8 mouse cellular contexts compared by ENCODE assay signal in the genomic region with DNA sequence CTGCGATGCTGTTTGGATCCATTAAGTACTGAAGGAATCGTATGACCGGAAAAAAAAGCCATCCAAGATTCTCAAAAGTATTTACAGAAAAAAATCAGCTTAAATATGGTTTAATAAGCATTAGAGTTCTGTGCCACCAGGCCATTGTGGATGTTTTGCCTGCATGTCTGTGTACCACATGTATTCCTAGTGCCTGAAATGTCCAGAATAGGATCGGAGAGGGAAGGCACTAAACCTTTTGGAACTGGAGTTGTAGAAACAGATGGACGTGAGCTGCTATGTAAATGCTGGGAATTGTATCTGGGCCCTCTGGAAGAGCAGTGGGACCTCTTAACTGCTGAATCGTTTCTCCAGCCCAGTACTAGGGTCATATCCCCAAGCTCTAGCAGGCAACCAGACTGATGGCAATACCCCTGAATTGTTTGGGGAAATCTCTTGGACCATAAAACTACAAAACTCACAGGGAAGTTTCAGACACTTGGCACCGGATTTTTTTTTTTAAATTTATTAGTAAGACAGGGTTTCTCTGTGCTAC.
A peak's percentile ranks its signal among the peaks of the same experiment; 100 is the strongest.
DNase-seq lines count a peak whose midpoint lies in the region; ATAC-seq and TF ChIP-seq lines count a peak whose summit lies in the region.

No protein-coding gene starts in this region.

- H3K9ac ChIP-seq in heart, embryonic 16.5 days (ENCODE audit: low read length) = peak overlapping the region; percentile 73
- H3K9ac ChIP-seq in hindbrain, postnatal 0 days (replicated peaks; ENCODE audit: low read length) = peak overlapping the region; percentile 45; the same call in 1 of the 2 replicates
- peak overlapping the region; percentile 48 for H3K9ac ChIP-seq in midbrain, postnatal 0 days (replicated peaks; ENCODE audit: low read length, poor library complexity, severe bottlenecking)

- no peak for ATAC-seq in heart, embryonic 16.5 days (replicated peaks; ENCODE audit: extremely low read depth, insufficient read depth, low FRiP score)
- ATAC-seq in hindbrain, postnatal 0 days = peak; percentile 50
- ATAC-seq in midbrain, postnatal 0 days (ENCODE audit: low FRiP score) = peak; percentile 34; the same call in 1 of the 2 replicates

- H3K27ac ChIP-seq in heart, embryonic 16.5 days (ENCODE audit: low read length) = peak overlapping the region; percentile 82
- H3K27ac ChIP-seq in bone marrow macrophage, adult 2 months (ENCODE audit: insufficient read depth, low read depth, low read length) = no peak overlapping the region
- H3K27ac ChIP-seq in hindbrain, postnatal 0 days = peak overlapping the region; percentile 70
- peak overlapping the region; percentile 68 for H3K27ac ChIP-seq in midbrain, postnatal 0 days (ENCODE audit: low read depth, low read length)

- H3K4me3 ChIP-seq in heart, embryonic 16.5 days (ENCODE audit: low read length) = peak overlapping the region; percentile 69
- H3K4me3 ChIP-seq in bone marrow macrophage, adult 2 months (ENCODE audit: insufficient read depth, low read length) = peak overlapping the region; percentile 92
- H3K4me3 ChIP-seq in hindbrain, postnatal 0 days (ENCODE audit: low read length) = peak overlapping the region; percentile 49
- H3K4me3 ChIP-seq in midbrain, postnatal 0 days (ENCODE audit: low read depth, low read length) = peak overlapping the region; percentile 49

- TF ChIP-seq CTCF in bone marrow macrophage, adult 2 months (IDR thresholded peaks at IDR 0.05; ENCODE audit: low read depth, low read length) = no peak
- no peak for TF ChIP-seq CTCF in hindbrain, postnatal 0 days (IDR thresholded peaks at IDR 0.05; ENCODE audit: low read depth)
- no peak for TF ChIP-seq CTCF in midbrain, postnatal 0 days (IDR thresholded peaks at IDR 0.05)

- H3K4me1 ChIP-seq in heart, embryonic 16.5 days (ENCODE audit: control insufficient read depth, insufficient read depth, low read length) = 0 out of 2 replicates have a peak, but pooled peaks cover 2% of the 10 kb centered on the region
- 0 out of 2 replicates have a peak, but pooled peaks cover 2% of the 10 kb centered on the region for H3K4me1 ChIP-seq in bone marrow macrophage, adult 2 months (ENCODE audit: control insufficient read depth, insufficient read depth, low read length)
- no peaks in the 10 kb centered on the region for H3K4me1 ChIP-seq in hindbrain, postnatal 0 days (ENCODE audit: insufficient read depth, low read length)
- H3K4me1 ChIP-seq in midbrain, postnatal 0 days (ENCODE audit: insufficient read depth, low read length) = no peaks in the 10 kb centered on the region

- H3K4me2 ChIP-seq in heart, embryonic 16.5 days (ENCODE audit: low read depth, low read length) = peak overlapping the region; percentile 58
- peak overlapping the region; percentile 55 for H3K4me2 ChIP-seq in hindbrain, postnatal 0 days (ENCODE audit: low read depth, low read length)
- peak overlapping the region; percentile 50 for H3K4me2 ChIP-seq in midbrain, postnatal 0 days (ENCODE audit: low read depth, low read length, poor library complexity, severe bottlenecking)

- no peaks in the 10 kb centered on the region for H3K9me3 ChIP-seq in heart, embryonic 16.5 days (replicated peaks; ENCODE audit: control insufficient read depth, low read length)
- no peaks in the 10 kb centered on the region for H3K9me3 ChIP-seq in hindbrain, postnatal 0 days (ENCODE audit: low read length)
- no peaks in the 10 kb centered on the region for H3K9me3 ChIP-seq in midbrain, postnatal 0 days (ENCODE audit: low read length)

- WGBS in heart, embryonic 16.5 days = 30% methylated on average over 7 of the region's 7 CpGs
- WGBS in hindbrain, postnatal 0 days = 39% methylated on average over 7 of the region's 7 CpGs
- 32% methylated on average over 7 of the region's 7 CpGs for WGBS in midbrain, postnatal 0 days

- DNase-seq in heart, adult 8-10 months (ENCODE audit: low spot score) = no peak
- DNase-seq in hindbrain, postnatal 0 days (ENCODE audit: low spot score) = no peak
- DNase-seq in midbrain, postnatal 0 days (ENCODE audit: low spot score) = no peak
- no peak for DNase-seq in adrenal gland, postnatal 25 days
- DNase-seq in kidney, adult 18-20 months = no peak
- DNase-seq in layer of hippocampus, adult 11-12 months (ENCODE audit: low spot score) = no peak

- no peak for TF ChIP-seq POLR2A in bone marrow macrophage, adult 2 months (IDR thresholded peaks at IDR 0.05; ENCODE audit: borderline replicate concordance, low read depth, low read length)

- no peaks in the 10 kb centered on the region for H3K27me3 ChIP-seq in heart, embryonic 16.5 days (ENCODE audit: control insufficient read depth, insufficient read depth, low read length)
- no peaks in the 10 kb centered on the region for H3K27me3 ChIP-seq in hindbrain, postnatal 0 days (ENCODE audit: insufficient read depth, low read length)
- H3K27me3 ChIP-seq in midbrain, postnatal 0 days (ENCODE audit: insufficient read depth, low read length) = no peaks in the 10 kb centered on the region

- H3K36me3 ChIP-seq in heart, embryonic 16.5 days (ENCODE audit: control insufficient read depth, insufficient read depth) = no peaks in the 10 kb centered on the region
- no peaks in the 10 kb centered on the region for H3K36me3 ChIP-seq in hindbrain, postnatal 0 days (ENCODE audit: insufficient read depth, low read length)
- no peaks in the 10 kb centered on the region for H3K36me3 ChIP-seq in midbrain, postnatal 0 days (ENCODE audit: insufficient read depth, low read length)
